Mouse (Mus musculus) ovary, adult 2 months (tissue): ENCODE results near the gene Serbp1. TPM values are rescaled to one million over a fixed set of nuclear protein-coding genes. Genes with fewer than 3 reads are reported as not detected.

Experiments
- polyA plus RNA-seq: library from polyadenylated mRNA; depleted of rRNA; stranded (reverse); fragments of >200 nt; gene quantifications from 2 replicates; pipeline ENCODE4 v1.2.3, GENCODE M21; 2012; rRNA removed

The Serbp1 gene
- polyA plus RNA-seq = 41.6 and 70.6 TPM in 2 replicates

DNA sequence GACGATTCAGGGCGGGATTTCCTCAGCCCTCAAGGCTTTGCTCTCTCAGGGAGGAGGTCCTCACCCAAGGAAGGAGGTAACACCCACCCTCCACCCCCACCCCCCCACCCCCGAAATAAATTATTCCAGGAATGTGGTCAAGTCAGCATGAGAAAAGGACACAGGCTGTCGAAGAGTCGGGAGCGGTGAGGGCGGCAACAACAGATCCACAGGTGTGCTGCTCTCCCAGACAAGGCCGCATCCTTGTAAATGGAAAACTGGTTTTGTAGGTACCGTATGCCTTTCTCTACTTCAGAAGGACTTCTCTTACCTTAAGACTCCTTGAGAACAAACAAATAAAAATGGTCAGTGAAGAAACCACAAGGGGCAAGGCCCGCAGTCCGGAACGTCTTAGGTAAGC lies at the start of gene Serbp1:
TSS of gene Serbp1 (plus strand) at position 200 of the 400 bp plus-strand sequence.

Other genes with a start within 250 kb of the Serbp1 start
- 278 and 367 TPM in 2 replicates for gene Gadd45a, start 200.7 kb upstream of the Serbp1 start, polyA plus RNA-seq
- 0.09 and 0.20 TPM in 2 replicates for gene Il12rb2, start 138.0 kb downstream of the Serbp1 start, polyA plus RNA-seq